Mouse (Mus musculus) forebrain, postnatal 0 days (tissue): ENCODE data around the gene Npffr2. TPM values are rescaled to one million over a fixed set of nuclear protein-coding genes. Genes with fewer than 3 reads are reported as not detected.
A peak's percentile ranks its signal among the peaks of the same experiment; 100 is the strongest.

Experiments used
- ATAC-seq: fragments of 200-750 bp; cut with Nextera tagmentation; 2 replicates; pipeline ENCODE4 v1.8.0; 2017; ENCODE audit warnings: mild to moderate bottlenecking, moderate library complexity
- DNase-seq: peaks from one replicate; pipeline ENCODE4 v3.0.0-alpha.2; 2015
- H3K27ac ChIP-seq: fragments of 300-500 bp; sonication (generic); 2 replicates; pipeline ENCODE4 v1.5.1; 2014; ENCODE audit warnings: low read depth, mild to moderate bottlenecking, antibody characterized with exemption, low read length, moderate library complexity, mixed read lengths
- H3K27me3 ChIP-seq: fragments of 300-500 bp; sonication (generic); 2 replicates; pipeline ENCODE4 v1.6.1; 2014; ENCODE audit warnings: mild to moderate bottlenecking, low read length, mixed read lengths; ENCODE audit not compliant: insufficient read depth
- H3K36me3 ChIP-seq: fragments of 300-500 bp; sonication (generic); 2 replicates; pipeline ENCODE4 v1.6.1; 2014; ENCODE audit warnings: mild to moderate bottlenecking, moderate library complexity; ENCODE audit not compliant: insufficient read depth
- H3K4me1 ChIP-seq: fragments of 300-500 bp; sonication (generic); 2 replicates; pipeline ENCODE4 v1.6.1; 2014; ENCODE audit warnings: antibody characterized with exemption; ENCODE audit not compliant: insufficient read depth
- H3K4me2 ChIP-seq: fragments of 300-500 bp; sonication (generic); 2 replicates; pipeline ENCODE4 v1.6.1; 2014; ENCODE audit warnings: low read depth, mild to moderate bottlenecking, moderate library complexity
- H3K4me3 ChIP-seq: fragments of 300-500 bp; sonication (generic); 2 replicates; pipeline ENCODE4 v1.5.1; 2014; ENCODE audit warnings: low read depth, low read length, mixed read lengths
- H3K9ac ChIP-seq: fragments of 300-500 bp; sonication (generic); 2 replicates; pipeline ENCODE4 v1.6.1; 2014; ENCODE audit warnings: mild to moderate bottlenecking
- H3K9me3 ChIP-seq: fragments of 300-500 bp; sonication (generic); 2 replicates; pipeline ENCODE4 v1.6.1; 2016; ENCODE audit warnings: low read length
- CTCF ChIP-seq: sonication (generic); IDR thresholded peaks from 2 replicates; pipeline ENCODE4 v1.5.1; 2016; ENCODE audit warnings: antibody characterized with exemption, control low read depth, low read depth
- WGBS: fragments of 180-500 bp; shearing (Covaris S2); extraction: QIAGEN DNeasy Blood & Tissue Kit; methylation state at CpG from one replicate; pipeline ENCODE4 v1.1.7; 2014; 5-methylcytosine and 5-hydroxymethylcytosine counted together
- polyA plus RNA-seq: library from polyadenylated mRNA; unstranded; fragments of >200 nt; fragmentation: Nextera tagmentation; extraction: Ambion mirVana; gene quantifications from 2 replicates; pipeline ENCODE4 v1.2.1, GENCODE M21; 2015
- total RNA-seq: library from RNA; depleted of rRNA; stranded (reverse); fragments of >200 nt; gene quantifications from 2 replicates; pipeline ENCODE4 v1.2.3, GENCODE M21; 2014; rRNA removed

Gene Npffr2
- total and polyA plus RNA-seq, 2 experiments from 2014 or later, result 0.10 to 0.12 TPM

GRCm38 (mm10) chr5:89581742-89582366 is 54.6 kb downstream of the Npffr2 start:
- DNase-seq (no peak), ATAC-seq (no peak)
- H3K4me1 ChIP-seq, result no peaks in the 10 kb centered on the region
- 88% methylated on average over 5 of the region's 5 CpGs for WGBS
- H3K27ac ChIP-seq, result no peak overlapping the region
- H3K27me3 ChIP-seq, result no peaks in the 10 kb centered on the region
- no peak overlapping the region for H3K9ac ChIP-seq
- no peaks in the 10 kb centered on the region for H3K9me3 ChIP-seq
- H3K4me3 ChIP-seq, result no peak overlapping the region
- no peak overlapping the region for H3K4me2 ChIP-seq
- no peak for TF ChIP-seq CTCF
- H3K36me3 ChIP-seq, result no peaks in the 10 kb centered on the region

GRCm38 (mm10) chr5:89585021-89585420 is 57.8 kb downstream of the Npffr2 start:
- no peaks in the 10 kb centered on the region for H3K4me1 ChIP-seq
- H3K36me3 ChIP-seq, result no peaks in the 10 kb centered on the region
- TF ChIP-seq CTCF, result no peak
- H3K4me2 ChIP-seq, result no peak overlapping the region
- ATAC-seq, result no peak
- no peaks in the 10 kb centered on the region for H3K27me3 ChIP-seq
- no peak overlapping the region for H3K9ac ChIP-seq
- H3K4me3 ChIP-seq, result no peak overlapping the region
- no peaks in the 10 kb centered on the region for H3K9me3 ChIP-seq
- H3K27ac ChIP-seq, result no peak overlapping the region
- no peak for DNase-seq
- 72% methylated on average over 3 of the region's 3 CpGs for WGBS

GRCm38 (mm10) chr5:89592301-89592700 is 65.1 kb downstream of the Npffr2 start:
- Histone ChIP-seq H3K4me2 (no peak overlapping the region), H3K9me3 (no peaks in the 10 kb centered on the region), H3K9ac (no peak overlapping the region), H3K4me3 (no peak overlapping the region), H3K27ac (no peak overlapping the region), H3K27me3 (no peaks in the 10 kb centered on the region), H3K4me1 (no peaks in the 10 kb centered on the region), H3K36me3 (no peaks in the 10 kb centered on the region)
- DNase-seq (no peak), ATAC-seq (no peak)
- WGBS, result 36% methylated on average over 4 of the region's 4 CpGs
- no peak for TF ChIP-seq CTCF

GRCm38 (mm10) chr5:89611322-89612015 is 84.2 kb downstream of the Npffr2 start:
- no peaks in the 10 kb centered on the region for H3K36me3 ChIP-seq
- no peaks in the 10 kb centered on the region for H3K27me3 ChIP-seq
- H3K4me1 ChIP-seq, result no peaks in the 10 kb centered on the region
- H3K27ac ChIP-seq, result 0 out of 2 replicates have a peak overlapping the region, but pooled peaks have one; percentile 29
- no peak overlapping the region for H3K4me3 ChIP-seq
- H3K9ac ChIP-seq, result no peak overlapping the region
- no peak for TF ChIP-seq CTCF
- peak; percentile 54 for ATAC-seq
- 13% methylated on average over 2 of the region's 2 CpGs for WGBS
- DNase-seq, result no peak
- no peaks in the 10 kb centered on the region for H3K9me3 ChIP-seq
- H3K4me2 ChIP-seq, result no peak overlapping the region

GRCm38 (mm10) chr5:89612262-89612661 is 85.0 kb downstream of the Npffr2 start:
- no peak overlapping the region for H3K4me2 ChIP-seq
- no peaks in the 10 kb centered on the region for H3K36me3 ChIP-seq
- WGBS, result 47% methylated on average over 6 of the region's 6 CpGs
- H3K4me3 ChIP-seq, result no peak overlapping the region
- H3K9ac ChIP-seq, result no peak overlapping the region
- H3K4me1 ChIP-seq, result no peaks in the 10 kb centered on the region
- ATAC-seq, result no peak
- no peaks in the 10 kb centered on the region for H3K27me3 ChIP-seq
- no peak for TF ChIP-seq CTCF
- H3K27ac ChIP-seq, result no peak overlapping the region
- no peak for DNase-seq
- H3K9me3 ChIP-seq, result no peaks in the 10 kb centered on the region

- Histone ChIP-seq H3K27me3 (no peaks in the 10 kb centered on the region), H3K27ac (no peak overlapping the region), H3K9me3 (no peaks in the 10 kb centered on the region), H3K9ac (no peak overlapping the region), H3K4me3 (no peak overlapping the region), H3K4me2 (no peak overlapping the region), H3K4me1 (no peaks in the 10 kb centered on the region), H3K36me3 (no peaks in the 10 kb centered on the region)
- TF ChIP-seq CTCF, result no peak
- DNase-seq (peak; percentile 86), ATAC-seq (peak; percentile 91)
- 45% methylated on average over 1 of the region's 1 CpGs for WGBS
Observed at GRCm38 (mm10) chr5:89631599-89631998, 104.4 kb downstream of the Npffr2 start.

Other genes with a start within 250 kb of the Npffr2 start
- gene Gc, start 69.5 kb upstream of the Npffr2 start, total RNA-seq, result not detected in 2 replicates
- not detected in 2 replicates for gene Gc, start 69.5 kb upstream of the Npffr2 start, polyA plus RNA-seq